Mouse (Mus musculus) kidney, embryonic 16.5 days (tissue): Measurements from ENCODE around the gene Tcam1. TPM values are rescaled to one million over a fixed set of nuclear protein-coding genes. Genes with fewer than 3 reads are reported as not detected.
"Not testable (repeated sequence)": the region's sequence is repeated elsewhere in the genome, so short reads cannot be mapped to it uniquely, and the experiment has no call there.

Experiments
- ATAC-seq: fragments of 200-750 bp; cut with Nextera tagmentation; 2 replicates; pipeline ENCODE4 v1.8.0; 2017; ENCODE audit warnings: moderate TSS enrichment; ENCODE audit not compliant: low FRiP score, low TSS enrichment
- H3K27ac ChIP-seq: fragments of 300-500 bp; sonication (generic); 2 replicates; pipeline ENCODE4 v1.5.1; 2014; ENCODE audit warnings: low read length
- H3K27me3 ChIP-seq: fragments of 300-500 bp; sonication (generic); 2 replicates; pipeline ENCODE4 v1.6.1; 2014; ENCODE audit warnings: low read length, control low read depth, mixed read lengths; ENCODE audit not compliant: insufficient read depth
- H3K36me3 ChIP-seq: fragments of 300-500 bp; sonication (generic); 2 replicates; pipeline ENCODE4 v1.6.1; 2014; ENCODE audit warnings: low read length, control low read depth, mixed read lengths; ENCODE audit not compliant: insufficient read depth
- H3K4me1 ChIP-seq: fragments of 300-500 bp; sonication (generic); 2 replicates; pipeline ENCODE4 v1.6.1; 2014; ENCODE audit warnings: low read length, control low read depth, mixed read lengths; ENCODE audit not compliant: insufficient read depth
- H3K4me2 ChIP-seq: fragments of 300-500 bp; sonication (generic); replicated peaks from 2 replicates; pipeline ENCODE4 v1.6.1; 2014; ENCODE audit warnings: low read depth, low read length
- H3K4me3 ChIP-seq: fragments of 300-500 bp; sonication (generic); 2 replicates; pipeline ENCODE4 v1.5.1; 2014; ENCODE audit warnings: mild to moderate bottlenecking, low read length
- H3K9ac ChIP-seq: fragments of 300-500 bp; sonication (generic); replicated peaks from 2 replicates; pipeline ENCODE4 v1.6.1; 2014; ENCODE audit warnings: low read length
- H3K9me3 ChIP-seq: fragments of 300-500 bp; sonication (generic); 2 replicates; pipeline ENCODE4 v1.6.1; 2016; ENCODE audit warnings: low read length, control low read depth
- WGBS: fragments of 180-500 bp; shearing (Covaris S2); extraction: QIAGEN DNeasy Blood & Tissue Kit; methylation state at CpG from one replicate; pipeline ENCODE4 v1.1.7; 2014; 5-methylcytosine and 5-hydroxymethylcytosine counted together
- polyA plus RNA-seq: library from polyadenylated mRNA; unstranded; fragments of >200 nt; fragmentation: Nextera tagmentation; extraction: Ambion mirVana; gene quantifications from 2 replicates; pipeline ENCODE4 v1.2.1, GENCODE M21; 2015

Tcam1 gene
- polyA plus RNA-seq, result 0.81 and 1.0 TPM in 2 replicates

DNA sequence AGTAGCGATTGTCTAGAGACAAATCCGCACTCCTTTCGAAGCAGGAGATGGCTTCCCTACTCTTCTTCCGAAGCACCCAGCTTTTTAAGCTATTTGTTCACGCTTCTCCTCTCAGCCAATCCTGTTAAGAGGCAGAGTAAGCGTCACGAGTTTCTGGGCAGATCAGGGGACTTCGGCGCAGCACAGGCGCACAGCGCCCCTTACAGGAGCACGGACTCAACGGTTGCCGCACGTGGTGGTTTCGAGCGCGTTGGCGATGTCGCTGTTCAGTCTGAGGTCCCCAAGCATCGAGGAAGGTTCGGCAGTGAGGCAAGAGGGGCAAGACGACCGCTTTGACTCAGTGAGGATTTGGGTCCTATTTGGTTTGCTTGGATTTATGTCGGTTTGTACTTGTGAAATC lies at the start of gene Tcam1:
Gene Tcam1 (plus strand): TSS at position 219 of the 400 bp plus-strand sequence.
- peak within 1 kb of the TSS; percentile 26 for H3K4me3 ChIP-seq
- H3K4me2 ChIP-seq, result peak within 1 kb of the TSS; percentile 50
- peaks cover 24% of the 10 kb centered on the region for H3K4me1 ChIP-seq
- peak within 1 kb of the TSS; percentile 82 for H3K27ac ChIP-seq
- no peaks in the 10 kb centered on the region for H3K27me3 ChIP-seq
- H3K9me3 ChIP-seq, result no peaks in the 10 kb centered on the region
- H3K36me3 ChIP-seq, result no peaks in the 10 kb centered on the region
- peak within 1 kb of the TSS; percentile 5; the same call in 1 of the 2 replicates for H3K9ac ChIP-seq
- WGBS, result 3% methylated on average over 25 of the region's 25 CpGs
- ATAC-seq, result peak; percentile 33; the same call in 1 of the 2 replicates

DNA sequence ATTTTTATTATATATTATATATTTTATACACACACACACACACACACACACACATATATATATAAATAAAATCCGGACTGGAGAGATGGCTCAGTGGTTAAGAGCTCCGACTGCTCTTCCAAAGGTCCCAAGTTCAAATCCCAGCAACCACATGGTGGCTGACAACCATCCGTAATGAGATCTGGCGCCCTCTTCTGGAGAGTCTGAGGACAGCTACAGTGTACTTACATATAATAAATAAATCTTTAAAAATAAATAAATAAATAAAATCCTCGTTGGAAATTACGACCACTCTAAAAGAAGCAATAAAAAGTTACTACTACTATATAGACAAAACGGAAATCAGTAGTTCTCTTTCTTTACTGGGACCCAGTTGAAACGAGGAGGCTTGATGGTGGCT lies 42.5 kb upstream of the Tcam1 start:
- H3K9ac ChIP-seq, H3K4me2 ChIP-seq, H3K27me3 ChIP-seq, H3K9me3 ChIP-seq, H3K27ac ChIP-seq, H3K4me1 ChIP-seq, ATAC-seq, H3K4me3 ChIP-seq: not testable (repeated sequence)
- WGBS, result 74% methylated on average over 8 of the region's 8 CpGs
- peaks cover 48% of the 10 kb centered on the region for H3K36me3 ChIP-seq

DNA sequence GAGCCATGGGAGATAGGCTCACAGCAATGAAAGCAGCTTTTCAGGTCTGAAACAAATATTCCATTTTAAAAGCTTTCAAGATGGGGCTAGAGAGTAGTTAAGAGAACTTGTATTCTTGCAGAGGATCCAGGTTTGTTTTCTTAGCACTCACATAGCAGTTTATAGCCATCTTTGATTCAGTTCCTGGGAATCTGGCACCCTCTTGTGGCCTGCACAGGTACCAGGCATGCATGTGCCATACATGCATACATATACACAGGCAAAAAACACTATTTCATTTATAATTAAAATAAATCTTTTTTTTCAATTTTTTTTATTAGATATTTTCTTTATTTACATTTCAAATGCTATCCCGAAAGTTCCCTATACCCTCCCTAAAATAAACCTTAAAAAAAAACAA lies 29.6 kb upstream of the Tcam1 start:
- no peaks in the 10 kb centered on the region for H3K4me1 ChIP-seq
- H3K4me2 ChIP-seq, result no peak overlapping the region
- no peak for ATAC-seq
- no peaks in the 10 kb centered on the region for H3K27me3 ChIP-seq
- peaks cover 92% of the 10 kb centered on the region for H3K36me3 ChIP-seq
- H3K4me3 ChIP-seq, result no peak overlapping the region
- H3K9me3 ChIP-seq, result peaks cover 4% of the 10 kb centered on the region; the same call in 1 of the 2 replicates
- H3K27ac ChIP-seq, result no peak overlapping the region
- WGBS, result 96% methylated on average over 1 of the region's 1 CpGs
- H3K9ac ChIP-seq, result no peak overlapping the region

DNA sequence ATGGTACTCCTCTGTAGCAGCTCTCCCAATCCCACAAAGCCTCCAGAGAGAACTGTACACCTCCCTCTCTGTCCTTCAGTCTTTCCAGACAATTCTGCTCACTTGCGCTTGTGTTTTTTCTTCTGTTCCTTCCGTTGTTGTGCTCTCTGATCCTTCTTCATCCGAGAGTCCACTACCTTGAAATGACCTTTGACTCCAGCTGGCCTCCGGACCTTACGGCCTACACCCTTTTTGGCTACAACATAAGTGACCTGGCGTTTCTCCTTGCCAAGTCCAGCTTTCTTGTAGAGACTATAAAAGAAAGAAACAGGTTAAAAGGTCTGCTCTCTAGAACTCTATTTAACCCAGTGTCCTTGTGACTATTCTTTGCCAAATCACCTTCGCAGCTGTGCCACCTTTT lies 27.1 kb upstream of the Tcam1 start:
- 82% methylated on average over 7 of the region's 7 CpGs for WGBS
- Histone ChIP-seq H3K9me3 (peaks cover 4% of the 10 kb centered on the region; the same call in 1 of the 2 replicates), H3K36me3 (peaks cover 94% of the 10 kb centered on the region), H3K4me1 (no peaks in the 10 kb centered on the region; the same call in 1 of the 2 replicates), H3K27me3 (no peaks in the 10 kb centered on the region), H3K4me3 (no peak overlapping the region), H3K4me2 (no peak overlapping the region), H3K27ac (no peak overlapping the region), H3K9ac (no peak overlapping the region)
- no peak for ATAC-seq

DNA sequence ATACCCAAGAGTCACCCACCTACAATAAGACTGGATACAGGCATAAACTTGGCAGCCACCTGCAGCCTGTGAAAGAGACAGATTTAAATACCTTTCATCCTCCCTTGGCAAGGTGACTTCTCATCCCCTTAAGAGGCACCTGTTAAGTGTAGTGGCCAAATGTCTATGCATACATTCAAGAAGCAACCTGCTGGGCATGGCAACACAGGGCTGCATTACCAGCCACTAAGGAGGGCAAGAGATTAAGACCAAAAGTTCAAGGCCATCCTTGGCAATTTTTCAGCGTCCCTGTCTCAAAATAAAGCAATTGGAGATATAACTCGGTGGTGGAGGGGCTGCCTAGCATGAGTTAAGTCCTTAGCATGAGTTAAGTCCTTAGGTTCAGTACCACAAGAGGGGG lies 21.7 kb upstream of the Tcam1 start:
- peak overlapping the region; percentile 83; the same call in 1 of the 2 replicates for H3K27ac ChIP-seq
- H3K4me3 ChIP-seq, result peak overlapping the region; percentile 80
- H3K9ac ChIP-seq, result peak overlapping the region; percentile 79
- no peaks in the 10 kb centered on the region for H3K27me3 ChIP-seq
- peaks cover 58% of the 10 kb centered on the region for H3K36me3 ChIP-seq
- no peaks in the 10 kb centered on the region for H3K9me3 ChIP-seq
- whole genome bisulfite sequencing, result 13% methylated on average over 2 of the region's 2 CpGs
- peak overlapping the region; percentile 90 for H3K4me2 ChIP-seq
- H3K4me1 ChIP-seq, result peaks cover 21% of the 10 kb centered on the region
- ATAC-seq, result no peak

DNA sequence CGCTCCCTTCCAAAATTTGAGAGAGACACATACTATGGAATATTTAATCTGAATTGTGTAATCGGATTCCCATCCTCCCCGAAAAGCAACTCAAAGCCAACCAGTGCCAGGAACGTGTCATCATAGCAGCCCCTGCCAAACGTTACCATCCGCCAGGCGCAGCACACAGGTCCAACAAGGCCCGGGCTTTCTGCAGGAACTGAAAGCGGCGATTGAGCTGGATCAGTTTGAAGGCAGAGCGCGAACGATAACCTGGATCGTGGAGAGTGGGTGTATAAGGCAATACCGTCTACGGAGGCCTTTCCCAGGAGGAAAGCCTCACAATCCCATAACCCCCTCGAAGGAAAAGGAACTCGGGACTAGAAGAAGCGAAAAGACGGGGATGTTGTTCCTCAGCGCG lies 21.3 kb upstream of the Tcam1 start:
- peaks cover 21% of the 10 kb centered on the region for H3K4me1 ChIP-seq
- H3K27ac ChIP-seq, result peak overlapping the region; percentile 83
- no peaks in the 10 kb centered on the region for H3K9me3 ChIP-seq
- H3K4me2 ChIP-seq, result peak overlapping the region; percentile 90
- H3K9ac ChIP-seq, result peak overlapping the region; percentile 79
- 3% methylated on average over 22 of the region's 22 CpGs for WGBS
- peak overlapping the region; percentile 80 for H3K4me3 ChIP-seq
- 0 out of 2 replicates have a peak, but pooled peaks have one; percentile 4 for ATAC-seq
- H3K27me3 ChIP-seq, result no peaks in the 10 kb centered on the region
- H3K36me3 ChIP-seq, result peaks cover 54% of the 10 kb centered on the region

DNA sequence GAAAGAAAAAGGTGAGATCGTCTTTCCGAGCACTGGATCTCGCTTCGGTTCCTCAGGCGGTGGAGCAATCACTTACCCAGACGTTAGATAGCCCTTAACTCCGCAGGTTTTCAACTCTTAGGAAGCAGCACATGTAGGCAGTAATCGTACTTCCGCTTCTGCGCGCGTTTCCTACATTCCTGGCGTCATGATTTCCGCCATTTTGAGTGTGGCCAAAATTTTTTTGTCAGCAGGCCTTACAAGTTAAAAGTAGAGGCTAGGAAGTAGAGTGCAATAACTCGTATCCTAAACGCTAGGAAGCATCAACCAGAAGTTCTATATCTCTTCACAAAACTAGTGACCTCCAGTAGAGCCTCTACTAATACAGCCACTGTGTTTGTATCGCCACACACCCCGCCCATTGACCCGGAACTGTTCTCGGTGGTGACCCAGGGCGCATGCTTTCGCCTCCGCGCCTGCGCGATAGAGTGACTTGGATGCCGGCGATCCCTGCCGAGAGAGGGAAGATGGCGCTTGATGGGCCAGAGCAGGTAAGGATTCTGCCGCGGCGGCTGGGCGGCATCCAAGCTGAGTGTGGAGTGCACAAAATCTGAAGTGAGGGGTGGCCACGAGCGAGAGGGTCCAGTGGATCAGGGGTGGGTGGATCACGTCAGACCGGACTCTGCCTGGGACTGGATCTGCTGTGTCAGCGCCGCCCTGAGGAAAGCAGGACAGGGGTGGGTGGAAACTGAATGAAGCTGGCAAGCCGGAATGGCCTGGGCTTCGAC lies 20.6 kb upstream of the Tcam1 start, which contains the start of the genes Ftsj3 and Psmc5:
Gene Ftsj3 (minus strand): TSS at position 395 of the 767 bp plus-strand sequence.
Gene Psmc5 (plus strand): TSS at position 470 of the 767 bp plus-strand sequence.
- WGBS, result under 1% methylated on average over 42 of the region's 42 CpGs
- H3K27ac ChIP-seq, result peak within 1 kb of the TSS; percentile 83
- peak within 1 kb of the TSS; percentile 79 for H3K9ac ChIP-seq
- H3K4me1 ChIP-seq, result peaks cover 21% of the 10 kb centered on the region
- no peaks in the 10 kb centered on the region for H3K27me3 ChIP-seq
- peak within 1 kb of the TSS; percentile 90 for H3K4me2 ChIP-seq
- peak; percentile 94 for ATAC-seq
- H3K9me3 ChIP-seq, result no peaks in the 10 kb centered on the region
- H3K36me3 ChIP-seq, result peaks cover 51% of the 10 kb centered on the region
- peak within 1 kb of the TSS; percentile 80 for H3K4me3 ChIP-seq

DNA sequence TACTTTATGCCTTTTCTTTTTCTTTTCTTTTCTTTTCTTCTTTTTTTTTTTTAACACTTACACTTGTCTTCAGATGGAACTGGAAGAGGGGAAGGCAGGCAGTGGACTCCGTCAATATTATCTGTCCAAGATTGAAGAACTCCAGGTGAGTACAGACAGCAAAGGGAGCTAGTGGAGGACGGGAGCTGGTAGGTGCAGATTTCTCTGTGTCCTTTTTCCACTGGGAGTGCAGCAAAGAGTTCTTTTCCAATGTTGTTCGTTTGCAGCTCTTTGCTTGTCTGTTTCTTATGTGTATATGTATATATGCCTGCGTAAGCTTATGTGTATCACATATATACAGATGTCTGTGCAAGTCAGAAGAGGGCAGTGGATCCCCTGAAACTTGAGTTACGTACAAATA lies 19.7 kb upstream of the Tcam1 start:
- Histone ChIP-seq H3K9me3 (no peaks in the 10 kb centered on the region), H3K36me3 (peaks cover 51% of the 10 kb centered on the region), H3K4me2 (peak overlapping the region; percentile 90), H3K9ac (peak overlapping the region; percentile 79), H3K27me3 (no peaks in the 10 kb centered on the region), H3K27ac (peak overlapping the region; percentile 83; the same call in 1 of the 2 replicates), H3K4me3 (peak overlapping the region; percentile 80), H3K4me1 (peaks cover 21% of the 10 kb centered on the region)
- WGBS, result 59% methylated on average over 5 of the region's 5 CpGs
- no peak for ATAC-seq

DNA sequence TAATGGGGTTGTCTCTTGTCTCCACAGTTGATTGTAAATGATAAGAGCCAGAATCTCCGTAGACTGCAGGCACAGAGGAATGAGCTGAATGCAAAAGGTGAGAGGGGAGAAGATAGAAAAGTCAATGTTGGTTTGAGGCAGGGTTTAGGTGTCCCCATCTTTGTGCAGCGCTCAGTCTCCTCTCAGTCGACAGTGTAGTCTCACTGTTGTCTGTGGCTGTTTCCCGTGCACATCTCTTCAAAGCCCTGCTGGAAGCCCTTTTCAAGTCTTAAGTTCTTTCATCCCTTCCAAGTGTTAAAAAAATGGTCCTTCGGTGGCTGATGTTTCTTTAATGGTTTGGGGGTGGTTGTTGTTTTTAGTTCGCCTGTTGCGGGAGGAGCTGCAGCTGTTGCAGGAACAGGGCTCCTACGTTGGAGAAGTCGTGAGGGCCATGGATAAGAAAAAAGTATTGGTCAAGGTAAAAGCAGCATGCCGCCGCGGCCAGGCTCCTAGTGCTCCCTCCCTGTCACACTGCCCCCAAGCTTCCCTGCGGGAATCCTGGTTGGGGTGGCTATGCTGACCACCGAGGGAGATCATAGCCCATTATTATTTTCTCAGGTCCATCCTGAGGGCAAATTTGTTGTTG lies 15.5 kb upstream of the Tcam1 start:
- Histone ChIP-seq H3K9ac (no peak overlapping the region), H3K9me3 (no peaks in the 10 kb centered on the region), H3K4me1 (peaks cover 13% of the 10 kb centered on the region), H3K27me3 (no peaks in the 10 kb centered on the region), H3K27ac (no peak overlapping the region), H3K4me2 (no peak overlapping the region), H3K36me3 (peaks cover 68% of the 10 kb centered on the region), H3K4me3 (no peak overlapping the region)
- WGBS, result 60% methylated on average over 14 of the region's 14 CpGs
- no peak for ATAC-seq
